Mouse (Mus musculus): Measurements from ENCODE around the gene Fxyd6.

GRCm38 (mm10) chr9:45326390-45326789 is 43.6 kb upstream of the Fxyd6 start:
- TF ChIP-seq CTCF (IDR thresholded peaks at IDR 0.05; ENCODE audit: control insufficient read depth, insufficient read depth, low read length) = no peak
- TF ChIP-seq POLR2A (IDR thresholded peaks at IDR 0.05; ENCODE audit: borderline replicate concordance, control insufficient read depth, low read depth, low read length) = no peak

All from bone marrow, adult 2 months (tissue).